Mouse (Mus musculus): Measurements from ENCODE around the gene Gabbr2. TPM values are rescaled to one million over a fixed set of nuclear protein-coding genes. Genes with fewer than 3 reads are reported as not detected.

Gabbr2 gene
- polyA plus RNA-seq, 1 experiment from 2014 or later: 0.88 TPM

DNA sequence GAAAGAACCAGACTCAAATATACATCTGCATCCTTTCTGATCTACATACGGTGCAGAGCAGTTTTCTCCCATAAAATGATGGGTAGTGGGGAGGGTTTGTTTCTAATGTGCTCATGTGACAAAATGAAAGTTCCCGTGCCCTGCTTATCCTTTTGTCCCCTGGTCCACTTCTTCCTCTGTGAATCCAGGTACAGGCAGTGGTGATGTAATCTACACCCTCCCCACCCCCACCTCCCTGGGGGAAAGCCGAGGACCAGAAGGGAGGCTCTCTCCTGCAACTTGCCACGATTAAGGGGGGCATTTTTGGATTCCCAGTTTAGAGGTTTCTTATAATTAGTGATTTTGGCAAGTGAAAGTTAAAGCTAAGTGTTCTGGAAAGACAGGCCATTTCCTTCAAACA, 110.4 kb downstream of the Gabbr2 start:
- peaks cover 9% of the 10 kb centered on the region; the same call in 1 of the 2 replicates for H3K27me3 ChIP-seq
- H3K4me3 ChIP-seq: no peak overlapping the region
- no peak overlapping the region for H3K9ac ChIP-seq
- no peak overlapping the region for H3K4me2 ChIP-seq
- peaks cover 13% of the 10 kb centered on the region; the same call in 1 of the 2 replicates for H3K4me1 ChIP-seq
- peaks cover 7% of the 10 kb centered on the region for H3K9me3 ChIP-seq (replicated peaks)
- ATAC-seq: no peak
- H3K36me3 ChIP-seq (ENCODE audit: poor library complexity, severe bottlenecking): no peaks in the 10 kb centered on the region
- 44% methylated on average over 4 of the region's 4 CpGs for WGBS
- H3K27ac ChIP-seq: no peak overlapping the region

DNA sequence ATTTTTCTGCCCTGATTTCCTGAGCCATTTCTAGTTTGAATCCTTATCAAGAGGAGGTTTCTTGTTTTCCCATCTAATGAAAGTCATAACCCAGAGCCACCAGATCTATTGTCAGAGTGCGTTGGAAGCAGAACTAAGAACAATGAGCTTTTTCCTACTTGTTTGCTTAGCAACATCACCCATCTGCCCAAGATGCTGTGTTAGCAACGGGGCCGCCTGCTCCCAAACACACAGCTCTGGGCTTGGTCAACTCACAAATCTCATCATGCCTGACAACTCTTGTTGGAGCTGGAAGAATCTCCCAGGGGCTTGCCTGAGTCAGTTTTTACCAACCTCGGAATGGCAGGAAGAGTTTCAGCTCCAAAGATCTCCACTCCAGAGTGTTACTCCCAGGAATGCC, 111.7 kb downstream of the Gabbr2 start:
- peaks cover 3% of the 10 kb centered on the region; the same call in 1 of the 2 replicates for H3K9me3 ChIP-seq (replicated peaks)
- H3K4me3 ChIP-seq: no peak overlapping the region
- no peak for ATAC-seq
- WGBS: 29% methylated on average over 4 of the region's 4 CpGs
- H3K9ac ChIP-seq: no peak overlapping the region
- H3K36me3 ChIP-seq (ENCODE audit: poor library complexity, severe bottlenecking): no peaks in the 10 kb centered on the region
- H3K4me1 ChIP-seq: peaks cover 13% of the 10 kb centered on the region; the same call in 1 of the 2 replicates
- H3K27ac ChIP-seq: no peak overlapping the region
- no peak overlapping the region for H3K4me2 ChIP-seq
- H3K27me3 ChIP-seq: peaks cover 11% of the 10 kb centered on the region; the same call in 1 of the 2 replicates

DNA sequence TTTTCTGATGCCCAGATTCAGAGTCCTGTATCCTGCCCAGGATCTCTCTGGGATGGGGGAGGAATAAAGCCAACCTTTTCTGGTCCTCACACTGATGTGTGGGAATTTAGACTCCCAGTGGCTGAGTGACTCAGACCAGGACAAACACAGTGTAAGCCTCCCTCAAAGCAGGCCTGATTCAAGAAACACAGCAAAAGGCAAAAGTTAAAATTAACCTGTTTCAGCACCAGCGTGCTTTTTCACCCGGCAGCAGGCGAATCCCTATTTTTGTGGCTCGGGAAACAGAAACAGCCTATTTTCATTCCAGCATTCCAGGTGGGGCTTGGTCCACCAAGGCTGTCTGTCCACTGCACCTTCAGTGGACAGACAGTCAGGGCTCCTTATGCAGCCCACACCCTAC, 118.9 kb downstream of the Gabbr2 start:
- Histone ChIP-seq H3K27ac (no peak overlapping the region), H3K9me3 (replicated peaks) (peaks cover 3% of the 10 kb centered on the region; the same call in 1 of the 2 replicates), H3K9ac (no peak overlapping the region), H3K36me3 (ENCODE audit: poor library complexity, severe bottlenecking) (no peaks in the 10 kb centered on the region), H3K27me3 (peaks cover 43% of the 10 kb centered on the region), H3K4me1 (no peaks in the 10 kb centered on the region), H3K4me3 (no peak overlapping the region), H3K4me2 (no peak overlapping the region)
- ATAC-seq: no peak
- 90% methylated on average over 4 of the region's 4 CpGs for WGBS

DNA sequence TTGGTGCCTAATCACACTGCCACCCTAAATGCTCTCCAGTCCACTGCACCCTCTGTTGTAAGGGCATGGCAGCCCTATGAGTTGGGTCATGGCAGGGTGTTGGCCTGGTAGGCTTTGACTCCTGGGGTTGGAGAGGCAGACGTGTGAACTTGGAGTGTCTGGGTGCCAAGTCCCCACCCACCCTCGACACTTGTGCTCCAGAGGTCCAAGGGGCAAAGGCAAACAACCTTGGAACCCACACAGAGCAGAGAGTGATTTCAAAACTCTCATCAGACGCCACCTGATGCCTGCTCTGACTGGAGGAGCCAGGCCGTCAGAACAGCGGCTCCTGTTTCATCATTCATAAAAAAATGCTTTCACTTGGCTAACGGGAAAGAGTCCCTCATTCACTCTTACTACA, 121.5 kb downstream of the Gabbr2 start:
- H3K27me3 ChIP-seq: peaks cover 64% of the 10 kb centered on the region
- H3K9me3 ChIP-seq (replicated peaks): no peaks in the 10 kb centered on the region
- H3K36me3 ChIP-seq (ENCODE audit: poor library complexity, severe bottlenecking): no peaks in the 10 kb centered on the region
- no peak for ATAC-seq
- H3K9ac ChIP-seq: no peak overlapping the region
- H3K4me2 ChIP-seq: no peak overlapping the region
- H3K27ac ChIP-seq: no peak overlapping the region
- no peaks in the 10 kb centered on the region for H3K4me1 ChIP-seq
- no peak overlapping the region for H3K4me3 ChIP-seq
- WGBS: 72% methylated on average over 6 of the region's 6 CpGs

DNA sequence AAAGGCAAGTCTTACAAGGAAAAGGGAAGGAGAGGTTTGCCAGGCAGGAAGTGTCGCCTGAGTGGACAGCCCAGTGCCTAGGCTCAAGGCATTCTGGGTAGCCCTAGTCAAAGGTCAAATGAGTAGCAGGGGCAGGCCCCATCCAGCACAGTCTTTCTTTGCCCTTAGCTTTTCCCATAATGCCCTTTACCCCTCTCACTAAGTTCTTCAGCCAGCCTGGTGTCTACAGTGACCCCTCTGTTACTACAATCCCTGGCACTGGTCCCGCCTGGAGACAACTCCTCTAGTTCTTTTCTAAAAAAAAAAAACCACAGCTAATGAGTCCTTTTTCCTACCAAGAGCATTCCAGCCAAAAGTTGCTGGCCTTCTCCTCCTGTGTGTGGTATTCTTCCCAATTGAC, 122.3 kb downstream of the Gabbr2 start:
- no peak overlapping the region for H3K27ac ChIP-seq
- no peak overlapping the region for H3K4me3 ChIP-seq
- H3K4me2 ChIP-seq: no peak overlapping the region
- peaks cover 65% of the 10 kb centered on the region for H3K27me3 ChIP-seq
- 88% methylated on average over 2 of the region's 2 CpGs for WGBS
- no peaks in the 10 kb centered on the region for H3K9me3 ChIP-seq (replicated peaks)
- no peak overlapping the region for H3K9ac ChIP-seq
- no peaks in the 10 kb centered on the region for H3K36me3 ChIP-seq (ENCODE audit: poor library complexity, severe bottlenecking)
- no peak for ATAC-seq
- H3K4me1 ChIP-seq: no peaks in the 10 kb centered on the region

DNA sequence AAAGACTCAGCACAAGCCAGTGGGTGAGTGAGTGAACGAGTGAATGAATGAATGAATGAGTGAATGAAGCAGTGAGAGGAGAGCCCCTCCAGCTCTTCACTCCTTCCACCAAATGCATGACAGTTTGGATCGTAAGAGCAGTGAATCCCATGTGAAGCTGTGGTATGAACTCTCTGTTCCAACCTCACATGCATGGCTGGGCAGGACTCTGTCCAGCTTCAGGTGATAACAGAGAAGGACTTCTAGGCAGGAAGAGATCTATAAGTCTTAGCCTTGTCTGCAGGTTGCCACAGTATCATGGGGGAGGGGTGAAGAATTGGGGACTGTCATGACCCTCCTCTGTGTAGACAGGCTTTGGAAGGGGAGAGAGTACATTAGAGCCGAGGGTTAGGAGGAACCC, 122.8 kb downstream of the Gabbr2 start:
- no peak overlapping the region for H3K27ac ChIP-seq
- no peak overlapping the region for H3K4me3 ChIP-seq
- 88% methylated on average over 3 of the region's 3 CpGs for WGBS
- ATAC-seq: no peak
- H3K9ac ChIP-seq: no peak overlapping the region
- H3K27me3 ChIP-seq: peaks cover 66% of the 10 kb centered on the region
- no peak overlapping the region for H3K4me2 ChIP-seq
- no peaks in the 10 kb centered on the region for H3K9me3 ChIP-seq (replicated peaks)
- no peaks in the 10 kb centered on the region for H3K36me3 ChIP-seq (ENCODE audit: poor library complexity, severe bottlenecking)
- 0 out of 2 replicates have a peak, but pooled peaks cover under 1% of the 10 kb centered on the region for H3K4me1 ChIP-seq

DNA sequence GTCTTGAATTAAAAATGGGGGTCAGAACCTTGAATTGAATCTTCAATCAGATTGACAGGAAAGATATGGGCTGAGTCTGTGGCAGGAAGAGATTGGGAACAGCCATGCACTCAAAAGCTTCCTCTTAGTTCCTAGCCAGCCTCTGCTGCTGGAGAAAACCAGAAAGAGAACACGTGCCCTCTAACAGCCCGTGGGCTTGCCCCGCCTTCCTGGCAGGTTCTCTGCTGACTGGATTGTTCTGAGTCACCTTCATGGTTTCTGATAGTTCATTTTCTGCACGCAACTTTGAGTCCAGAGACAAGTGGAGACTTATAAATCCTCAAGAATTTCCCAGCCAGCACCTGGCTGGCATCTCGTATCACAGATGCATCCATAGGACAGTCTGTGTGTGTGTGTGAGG, 123.5 kb downstream of the Gabbr2 start:
- no peak overlapping the region for H3K9ac ChIP-seq
- WGBS: 86% methylated on average over 5 of the region's 5 CpGs
- H3K27ac ChIP-seq: no peak overlapping the region
- H3K9me3 ChIP-seq (replicated peaks): no peaks in the 10 kb centered on the region
- ATAC-seq: no peak
- H3K27me3 ChIP-seq: peaks cover 66% of the 10 kb centered on the region
- H3K4me2 ChIP-seq: no peak overlapping the region
- H3K4me3 ChIP-seq: no peak overlapping the region
- no peaks in the 10 kb centered on the region for H3K36me3 ChIP-seq (ENCODE audit: poor library complexity, severe bottlenecking)
- 0 out of 2 replicates have a peak, but pooled peaks cover 8% of the 10 kb centered on the region for H3K4me1 ChIP-seq

DNA sequence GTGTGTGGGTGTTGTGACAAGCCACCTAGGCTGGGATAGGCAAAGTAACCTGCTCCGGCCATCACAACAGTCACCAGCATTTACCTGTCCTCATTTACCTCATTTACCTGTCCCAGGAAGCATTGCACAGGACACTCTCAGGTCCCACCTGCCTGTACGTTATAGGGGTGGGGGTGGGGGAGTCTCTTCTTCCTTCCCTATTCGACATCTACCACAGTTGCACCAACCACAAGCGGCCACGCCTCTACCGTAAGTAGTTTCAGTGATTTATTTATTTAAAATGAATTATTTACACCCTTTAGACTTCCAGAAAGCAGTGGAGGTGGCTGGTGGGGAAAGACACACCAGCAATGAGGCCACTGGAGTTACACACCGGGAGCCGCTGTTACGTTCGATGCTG, 123.9 kb downstream of the Gabbr2 start:
- 94% methylated on average over 10 of the region's 10 CpGs for WGBS
- Histone ChIP-seq H3K9ac (no peak overlapping the region), H3K36me3 (ENCODE audit: poor library complexity, severe bottlenecking) (no peaks in the 10 kb centered on the region), H3K4me2 (no peak overlapping the region), H3K4me1 (0 out of 2 replicates have a peak, but pooled peaks cover 9% of the 10 kb centered on the region), H3K27me3 (peaks cover 66% of the 10 kb centered on the region), H3K4me3 (no peak overlapping the region), H3K9me3 (replicated peaks) (no peaks in the 10 kb centered on the region), H3K27ac (no peak overlapping the region)
- no peak for ATAC-seq

DNA sequence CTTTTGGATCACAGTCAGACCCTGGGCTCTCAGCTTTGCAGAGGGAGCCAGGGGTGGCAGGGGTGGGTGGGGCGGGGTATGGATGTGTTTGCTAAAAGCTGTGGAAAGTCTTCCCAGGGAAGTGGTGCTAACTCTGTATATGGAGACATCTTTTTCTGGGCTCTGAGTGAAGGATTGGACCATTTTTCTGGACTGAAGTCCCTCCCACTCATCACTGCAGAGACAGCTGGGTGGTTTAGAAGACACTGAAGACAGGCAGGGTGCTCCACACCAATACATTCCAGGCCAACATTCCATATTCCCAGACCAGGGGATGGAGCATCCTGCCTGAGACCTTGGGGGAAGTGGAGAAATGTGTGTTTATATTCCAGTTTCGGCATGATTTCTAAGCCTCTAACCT, 125.6 kb downstream of the Gabbr2 start:
- ATAC-seq: no peak
- Histone ChIP-seq H3K27me3 (peaks cover 61% of the 10 kb centered on the region), H3K36me3 (ENCODE audit: poor library complexity, severe bottlenecking) (no peaks in the 10 kb centered on the region), H3K9me3 (replicated peaks) (no peaks in the 10 kb centered on the region), H3K27ac (no peak overlapping the region), H3K4me2 (no peak overlapping the region), H3K4me3 (no peak overlapping the region), H3K9ac (no peak overlapping the region), H3K4me1 (0 out of 2 replicates have a peak, but pooled peaks cover 9% of the 10 kb centered on the region)
- 92% methylated on average over 2 of the region's 2 CpGs for WGBS

DNA sequence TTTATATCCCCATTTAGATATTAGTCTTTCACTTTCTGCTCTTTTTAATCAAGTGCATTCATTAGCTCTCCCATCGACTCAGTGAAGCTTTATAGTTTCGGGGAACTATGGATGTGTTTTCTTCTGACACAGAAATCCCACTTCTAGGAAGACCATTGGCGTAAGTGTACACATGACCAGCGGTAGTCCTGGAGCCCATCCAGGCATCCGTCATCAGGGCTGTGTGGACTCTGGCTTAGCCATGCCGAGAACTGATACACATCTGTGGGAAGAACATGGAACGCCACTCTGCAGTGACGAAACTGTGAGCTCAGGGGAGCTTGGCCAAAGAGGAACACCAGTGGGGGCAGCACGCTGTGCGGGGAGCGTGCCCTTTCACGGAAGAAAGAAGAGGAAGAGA, 128.0 kb downstream of the Gabbr2 start:
- no peak overlapping the region for H3K9ac ChIP-seq
- WGBS: 57% methylated on average over 12 of the region's 12 CpGs
- no peak overlapping the region for H3K4me2 ChIP-seq
- H3K9me3 ChIP-seq (replicated peaks): no peaks in the 10 kb centered on the region
- H3K27me3 ChIP-seq: peaks cover 59% of the 10 kb centered on the region
- H3K4me1 ChIP-seq: peaks cover 14% of the 10 kb centered on the region; the same call in 1 of the 2 replicates
- no peaks in the 10 kb centered on the region for H3K36me3 ChIP-seq (ENCODE audit: poor library complexity, severe bottlenecking)
- H3K4me3 ChIP-seq: no peak overlapping the region
- H3K27ac ChIP-seq: no peak overlapping the region
- ATAC-seq: peak; percentile 64; the same call in 1 of the 2 replicates

DNA sequence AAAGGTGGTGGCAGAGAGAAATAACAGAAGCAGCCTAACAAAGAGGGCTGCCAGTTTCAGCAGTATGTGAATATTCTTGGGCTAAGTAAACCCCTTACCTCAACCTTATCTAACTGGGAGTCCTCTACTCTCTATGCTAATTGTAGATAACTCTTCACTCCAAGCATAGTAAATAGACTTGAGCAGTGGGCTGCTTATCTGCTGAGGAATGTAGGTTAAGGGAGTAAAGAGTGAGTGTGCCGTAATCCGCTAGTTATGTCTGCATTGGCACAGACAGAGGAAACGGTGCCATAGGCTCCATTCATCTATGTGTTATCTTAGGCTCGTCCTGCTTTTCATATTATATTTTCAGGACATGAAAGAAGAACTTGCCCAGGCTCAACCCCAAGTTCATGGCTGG, 129.0 kb downstream of the Gabbr2 start:
- no peaks in the 10 kb centered on the region for H3K9me3 ChIP-seq (replicated peaks)
- ATAC-seq: no peak
- 85% methylated on average over 4 of the region's 4 CpGs for WGBS
- no peaks in the 10 kb centered on the region for H3K36me3 ChIP-seq (ENCODE audit: poor library complexity, severe bottlenecking)
- H3K9ac ChIP-seq: no peak overlapping the region
- peaks cover 19% of the 10 kb centered on the region for H3K4me1 ChIP-seq
- H3K27ac ChIP-seq: no peak overlapping the region
- peaks cover 56% of the 10 kb centered on the region for H3K27me3 ChIP-seq
- H3K4me3 ChIP-seq: no peak overlapping the region
- no peak overlapping the region for H3K4me2 ChIP-seq

DNA sequence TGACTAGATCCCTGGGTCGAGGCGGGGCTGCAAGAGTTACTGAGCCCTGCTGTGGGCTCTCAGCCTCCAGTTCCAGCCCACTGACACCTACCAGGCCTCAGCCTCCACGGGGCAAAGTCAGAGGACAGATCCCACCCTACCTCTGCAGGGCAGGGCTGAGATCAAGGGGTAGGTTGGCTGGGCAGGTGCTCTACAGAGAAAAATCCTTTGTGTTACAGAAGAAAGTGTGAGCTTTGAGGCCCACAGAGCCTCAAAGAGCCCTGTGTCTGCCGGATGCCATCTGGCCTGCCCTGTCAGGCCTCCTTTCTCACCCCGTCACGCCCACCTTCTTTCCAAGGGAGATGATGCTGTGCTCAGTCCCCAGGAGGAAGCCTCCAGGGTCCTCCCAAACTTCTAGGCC, 131.1 kb downstream of the Gabbr2 start:
- Histone ChIP-seq H3K27me3 (peaks cover 54% of the 10 kb centered on the region), H3K4me1 (peaks cover 19% of the 10 kb centered on the region), H3K4me2 (no peak overlapping the region), H3K36me3 (ENCODE audit: poor library complexity, severe bottlenecking) (no peaks in the 10 kb centered on the region), H3K9ac (no peak overlapping the region), H3K9me3 (replicated peaks) (no peaks in the 10 kb centered on the region), H3K4me3 (no peak overlapping the region), H3K27ac (no peak overlapping the region)
- 96% methylated on average over 6 of the region's 6 CpGs for WGBS
- no peak for ATAC-seq

DNA sequence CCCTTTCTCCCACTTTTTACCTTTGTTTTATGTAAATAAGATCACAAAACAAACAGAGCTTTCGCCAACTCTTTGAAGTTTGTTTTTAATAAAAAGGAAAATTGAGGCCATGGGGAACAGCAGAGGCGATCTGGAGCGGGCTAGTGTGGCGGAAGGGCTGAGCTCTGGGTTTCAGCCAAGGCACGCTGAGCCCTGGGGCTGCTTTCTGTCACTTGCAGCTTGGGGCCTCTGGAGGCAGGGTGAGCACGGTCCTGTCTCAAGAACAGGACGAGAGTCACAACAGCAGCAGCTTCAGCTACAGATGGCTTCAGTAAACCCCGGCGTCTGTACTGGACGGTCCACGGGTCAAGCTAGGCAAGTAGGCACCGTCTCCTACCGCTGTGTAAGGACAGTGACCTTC, 132.8 kb downstream of the Gabbr2 start:
- H3K4me2 ChIP-seq: no peak overlapping the region
- no peaks in the 10 kb centered on the region for H3K9me3 ChIP-seq (replicated peaks)
- WGBS: 20% methylated on average over 13 of the region's 13 CpGs
- H3K4me1 ChIP-seq: peaks cover 30% of the 10 kb centered on the region
- no peak overlapping the region for H3K27ac ChIP-seq
- ATAC-seq: peak; percentile 25; the same call in 1 of the 2 replicates
- H3K36me3 ChIP-seq (ENCODE audit: poor library complexity, severe bottlenecking): no peaks in the 10 kb centered on the region
- no peak overlapping the region for H3K9ac ChIP-seq
- H3K4me3 ChIP-seq: no peak overlapping the region
- peaks cover 49% of the 10 kb centered on the region for H3K27me3 ChIP-seq
